Mouse (Mus musculus) midbrain, embryonic 11.5 days (tissue): ENCODE data around the gene Pfn4. TPM values are rescaled to one million over a fixed set of nuclear protein-coding genes. Genes with fewer than 3 reads are reported as not detected.
"Not testable (repeated sequence)": the region's sequence is repeated elsewhere in the genome, so short reads cannot be mapped to it uniquely, and the experiment has no call there.

Source experiments
- ATAC-seq: fragments of 200-750 bp; cut with Nextera tagmentation; 2 replicates; pipeline ENCODE4 v1.8.0; 2017; ENCODE audit warnings: moderate TSS enrichment, moderate library complexity; ENCODE audit not compliant: low FRiP score
- DNase-seq: peaks from one replicate; pipeline ENCODE4 v3.0.0; 2015; ENCODE audit warnings: low spot score; ENCODE audit errors: missing footprints
- H3K27ac ChIP-seq: fragments of 300-500 bp; sonication (generic); 2 replicates; pipeline ENCODE4 v1.5.1; 2014; ENCODE audit warnings: low read depth, low read length
- H3K27me3 ChIP-seq: fragments of 300-500 bp; sonication (generic); 2 replicates; pipeline ENCODE4 v1.6.1; 2014; ENCODE audit warnings: mild to moderate bottlenecking, low read length, moderate library complexity, mixed read lengths; ENCODE audit not compliant: control insufficient read depth, insufficient read depth
- H3K36me3 ChIP-seq: fragments of 300-500 bp; sonication (generic); 2 replicates; pipeline ENCODE4 v1.6.1; 2014; ENCODE audit warnings: mild to moderate bottlenecking, low read length, moderate library complexity, mixed read lengths; ENCODE audit not compliant: control insufficient read depth, insufficient read depth
- H3K4me1 ChIP-seq: fragments of 300-500 bp; sonication (generic); 2 replicates; pipeline ENCODE4 v1.6.1; 2014; ENCODE audit warnings: low read length; ENCODE audit not compliant: control insufficient read depth, insufficient read depth
- H3K4me2 ChIP-seq: fragments of 300-500 bp; sonication (generic); 2 replicates; pipeline ENCODE4 v1.6.1; 2014; ENCODE audit warnings: mild to moderate bottlenecking, moderate library complexity
- H3K4me3 ChIP-seq: fragments of 300-500 bp; sonication (generic); 2 replicates; pipeline ENCODE4 v1.5.1; 2014; ENCODE audit warnings: low read depth, low read length
- H3K9ac ChIP-seq: fragments of 300-500 bp; sonication (generic); 2 replicates; pipeline ENCODE4 v1.6.1; 2014; ENCODE audit warnings: low read length
- H3K9me3 ChIP-seq: fragments of 300-500 bp; sonication (generic); 2 replicates; pipeline ENCODE4 v1.6.1; 2016; ENCODE audit warnings: low read length; ENCODE audit not compliant: control insufficient read depth
- WGBS: fragments of 180-500 bp; shearing (Covaris S2); extraction: QIAGEN DNeasy Blood & Tissue Kit; methylation state at CpG from one replicate; pipeline ENCODE4 v1.1.7; 2014; 5-methylcytosine and 5-hydroxymethylcytosine counted together
- polyA plus RNA-seq: library from polyadenylated mRNA; unstranded; fragments of >200 nt; fragmentation: Nextera tagmentation; extraction: Ambion mirVana; gene quantifications from 2 replicates; pipeline ENCODE4 v1.2.1, GENCODE M21; 2014

Gene Pfn4
- polyA plus RNA-seq, 1 experiment from 2014 or later = 3.8 TPM

- ATAC-seq = no peak
- Histone ChIP-seq H3K4me2 (no peak overlapping the region), H3K27ac (no peak overlapping the region), H3K9ac (no peak overlapping the region), H3K4me1 (no peaks in the 10 kb centered on the region), H3K4me3 (no peak overlapping the region), H3K36me3 (no peaks in the 10 kb centered on the region), H3K27me3 (no peaks in the 10 kb centered on the region), H3K9me3 (no peaks in the 10 kb centered on the region)
- no peak for DNase-seq
- 81% methylated on average over 1 of the region's 1 CpGs for WGBS
These were observed 12.4 kb downstream of the Pfn4 start for GRCm38 (mm10) chr12:4781270-4781669.

GRCm38 (mm10) chr12:4781725-4782404, 13.0 kb downstream of the Pfn4 start:
- not testable (repeated sequence) for H3K9ac ChIP-seq, H3K27ac ChIP-seq, H3K27me3 ChIP-seq, H3K9me3 ChIP-seq, H3K4me3 ChIP-seq, ATAC-seq, DNase-seq, H3K36me3 ChIP-seq, H3K4me2 ChIP-seq, H3K4me1 ChIP-seq
- 94% methylated on average over 9 of the region's 9 CpGs for WGBS

- Histone ChIP-seq H3K4me1 (no peaks in the 10 kb centered on the region), H3K27ac (no peak overlapping the region), H3K27me3 (no peaks in the 10 kb centered on the region), H3K9ac (no peak overlapping the region), H3K4me3 (no peak overlapping the region), H3K9me3 (no peaks in the 10 kb centered on the region), H3K4me2 (no peak overlapping the region), H3K36me3 (no peaks in the 10 kb centered on the region)
- no peak for ATAC-seq
- no peak for DNase-seq
- 55% methylated on average over 5 of the region's 5 CpGs for WGBS
These were observed 14.8 kb downstream of the Pfn4 start for GRCm38 (mm10) chr12:4783598-4783997.

DNA sequence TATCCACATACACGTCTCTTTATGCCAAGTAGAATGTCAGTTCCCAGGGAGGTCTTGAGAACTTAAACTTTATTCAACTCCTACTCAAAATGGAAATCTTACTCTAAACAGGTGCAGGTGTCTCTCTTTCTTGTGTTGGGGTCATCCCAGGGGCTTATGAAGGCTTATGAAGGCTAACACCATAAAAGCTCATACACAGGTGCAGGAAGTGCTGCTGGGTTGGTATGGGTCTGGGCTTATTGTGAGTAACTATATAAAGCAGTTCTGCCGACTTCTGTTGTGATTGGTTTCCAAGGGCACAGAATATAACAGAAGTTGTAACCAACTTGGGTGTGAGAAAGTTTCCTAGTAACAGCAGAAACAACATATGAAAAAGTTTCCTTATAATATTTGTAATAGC, 15.6 kb downstream of the Pfn4 start:
- Histone ChIP-seq H3K4me1 (no peaks in the 10 kb centered on the region), H3K9ac (no peak overlapping the region), H3K27me3 (no peaks in the 10 kb centered on the region), H3K36me3 (no peaks in the 10 kb centered on the region), H3K9me3 (no peaks in the 10 kb centered on the region), H3K27ac (no peak overlapping the region), H3K4me3 (no peak overlapping the region), H3K4me2 (no peak overlapping the region)
- DNase-seq (no peak), ATAC-seq (no peak)
- WGBS = 75% methylated on average over 2 of the region's 2 CpGs

GRCm38 (mm10) chr12:4788128-4788527, 19.3 kb downstream of the Pfn4 start:
- H3K36me3 ChIP-seq, H3K4me2 ChIP-seq, ATAC-seq, DNase-seq, H3K9ac ChIP-seq, H3K27ac ChIP-seq, H3K4me3 ChIP-seq, H3K4me1 ChIP-seq, H3K27me3 ChIP-seq, H3K9me3 ChIP-seq: not testable (repeated sequence)
- 93% methylated on average over 25 of the region's 25 CpGs for WGBS

DNA sequence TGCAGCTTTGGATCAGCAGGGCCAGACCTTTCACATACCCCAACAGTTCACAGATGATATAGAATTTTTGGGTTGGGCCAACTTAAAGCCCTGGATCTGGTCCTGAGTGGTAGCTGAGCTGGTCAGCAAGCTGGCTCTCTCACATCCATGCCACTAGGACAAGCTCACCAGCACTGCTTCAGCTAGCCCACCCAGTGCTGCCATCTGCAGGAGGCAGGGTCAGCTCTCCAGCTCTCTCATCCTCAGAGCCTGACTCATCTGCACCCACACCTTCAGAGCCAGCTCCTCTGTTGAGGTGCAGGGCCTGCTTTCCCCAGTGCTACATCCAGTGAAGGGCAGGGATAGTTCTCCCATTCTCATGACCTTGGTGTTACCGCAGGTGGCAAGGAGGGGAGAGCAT, 24.9 kb downstream of the Pfn4 start:
- no peak overlapping the region for H3K9ac ChIP-seq
- no peak overlapping the region for H3K4me2 ChIP-seq
- no peak overlapping the region for H3K27ac ChIP-seq
- DNase-seq (no peak), ATAC-seq (no peak)
- no peaks in the 10 kb centered on the region for H3K36me3 ChIP-seq
- no peaks in the 10 kb centered on the region for H3K27me3 ChIP-seq
- 73% methylated on average over 1 of the region's 1 CpGs for WGBS
- no peak overlapping the region for H3K4me3 ChIP-seq
- H3K4me1 ChIP-seq = no peaks in the 10 kb centered on the region
- H3K9me3 ChIP-seq = no peaks in the 10 kb centered on the region

DNA sequence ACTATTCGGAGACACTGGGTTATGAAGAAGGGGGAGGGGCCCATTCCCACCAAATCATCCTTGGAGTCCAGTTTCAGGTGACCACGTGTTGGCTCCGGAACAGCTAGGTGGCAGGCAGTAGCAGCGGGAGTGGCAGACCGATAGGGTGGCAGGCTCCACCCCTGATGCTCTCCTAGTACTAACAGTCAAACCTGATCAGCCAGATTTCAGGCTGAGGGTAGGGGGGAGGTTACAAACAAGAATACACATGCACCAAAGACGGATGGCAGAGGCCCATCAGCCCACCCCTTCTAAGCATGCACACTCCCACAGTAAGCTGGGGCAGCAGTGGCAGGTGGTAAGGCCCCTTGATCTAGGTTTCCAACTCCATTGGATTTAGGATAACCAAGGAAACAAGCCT, 28.6 kb downstream of the Pfn4 start:
- not testable (repeated sequence) for H3K9ac ChIP-seq, H3K27ac ChIP-seq, H3K4me1 ChIP-seq, H3K4me3 ChIP-seq, ATAC-seq, H3K4me2 ChIP-seq, H3K9me3 ChIP-seq, DNase-seq, H3K27me3 ChIP-seq, H3K36me3 ChIP-seq
- 82% methylated on average over 6 of the region's 6 CpGs for WGBS

DNA sequence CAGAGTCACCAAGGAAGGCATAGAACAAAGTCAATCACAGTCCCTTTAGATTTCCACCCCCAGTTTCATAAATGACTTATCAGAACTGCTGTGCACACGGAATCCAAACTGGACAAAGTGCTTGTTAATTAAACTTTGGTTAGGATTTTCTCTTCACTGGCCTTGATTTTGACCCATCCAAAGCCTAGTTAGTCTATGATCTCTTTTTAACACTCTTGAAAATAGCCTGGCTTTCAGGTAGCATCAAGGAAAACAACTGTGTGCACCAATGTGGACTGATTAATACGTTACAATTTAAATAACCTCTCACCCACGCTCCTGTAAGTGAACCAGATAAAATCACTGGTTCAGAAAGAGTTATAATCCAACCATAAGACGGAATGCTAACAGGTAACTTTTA, 42.2 kb downstream of the Pfn4 start:
- ATAC-seq (no peak), DNase-seq (no peak)
- Histone ChIP-seq H3K27me3 (no peaks in the 10 kb centered on the region), H3K4me2 (no peak overlapping the region), H3K27ac (no peak overlapping the region), H3K9me3 (no peaks in the 10 kb centered on the region), H3K4me1 (no peaks in the 10 kb centered on the region), H3K9ac (no peak overlapping the region), H3K36me3 (no peaks in the 10 kb centered on the region), H3K4me3 (no peak overlapping the region)
- WGBS = 83% methylated on average over 4 of the region's 4 CpGs

DNA sequence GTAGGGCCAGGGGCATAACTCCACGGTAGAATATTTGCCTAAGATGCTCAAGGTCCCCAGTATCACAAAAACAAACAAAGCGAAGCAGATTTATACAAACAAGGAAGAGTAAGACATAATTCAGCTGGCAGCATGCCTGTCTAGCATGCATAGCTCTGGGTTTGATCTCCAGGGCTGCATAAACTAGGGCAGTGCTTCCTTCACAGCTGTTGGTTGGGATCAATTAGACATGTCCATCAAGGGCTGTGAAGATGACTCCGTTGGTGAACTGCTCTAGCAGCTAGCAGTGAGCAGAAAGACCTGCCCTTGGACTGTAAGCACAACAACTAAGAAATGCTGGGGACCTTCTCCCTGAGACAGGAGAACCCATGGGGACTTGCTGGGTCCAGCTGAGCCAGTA, 42.9 kb downstream of the Pfn4 start:
- ATAC-seq = no peak
- no peak overlapping the region for H3K9ac ChIP-seq
- WGBS = 75% methylated on average over 3 of the region's 3 CpGs
- peaks cover 3% of the 10 kb centered on the region for H3K4me1 ChIP-seq
- no peaks in the 10 kb centered on the region for H3K27me3 ChIP-seq
- DNase-seq = no peak
- no peaks in the 10 kb centered on the region for H3K9me3 ChIP-seq
- no peak overlapping the region for H3K4me3 ChIP-seq
- H3K36me3 ChIP-seq = no peaks in the 10 kb centered on the region
- no peak overlapping the region for H3K27ac ChIP-seq
- no peak overlapping the region for H3K4me2 ChIP-seq
